Mouse (Mus musculus) G1E (cell line): ENCODE measurements at regions not wholly inside any gene's neighbourhood (a gene's known extent, or its start where the extent isn't known, plus 50 kb on each side); places are given as distances from the start of the nearest gene placed in this dataset.

ENCODE experiments used
- ATAC-seq: 2 replicates; pipeline ENCODE4 v1.8.0; 2016; ENCODE audit warnings: mild to moderate bottlenecking; ENCODE audit not compliant: insufficient number of reproducible peaks, poor library complexity, low FRiP score, severe bottlenecking; ENCODE audit errors: extremely low read depth
- DNase-seq: peaks from one replicate; pipeline ENCODE4 v3.0.0; 2012; ENCODE audit warnings: low spot score
- H3K27me3 ChIP-seq: 2 replicates; pipeline ENCODE4 v1.6.1; 2012; ENCODE audit warnings: mild to moderate bottlenecking, low read length, inconsistent platforms; ENCODE audit not compliant: insufficient read depth
- H3K36me3 ChIP-seq: replicated peaks from 2 replicates; pipeline ENCODE3; 2012; ENCODE audit warnings: mild to moderate bottlenecking, inconsistent platforms
- H3K4me1 ChIP-seq: 2 replicates; pipeline ENCODE4 v1.6.1; 2012; ENCODE audit warnings: low read depth, low read length, inconsistent platforms, mixed read lengths; ENCODE audit not compliant: insufficient read depth
- H3K4me3 ChIP-seq: 2 replicates; pipeline ENCODE4 v1.5.1; 2012; ENCODE audit warnings: low read depth, mild to moderate bottlenecking, inconsistent platforms, low read length, moderate library complexity, mixed read lengths
- H3K9me3 ChIP-seq: replicated peaks from 2 replicates; pipeline ENCODE4 v1.6.1; 2012; ENCODE audit warnings: inconsistent platforms
- CTCF ChIP-seq: IDR thresholded peaks from 2 replicates; pipeline ENCODE4 v1.5.1; 2012; ENCODE audit warnings: low read depth, low read length, inconsistent platforms, mixed read lengths
- GATA1 ChIP-seq: IDR thresholded peaks from 2 replicates; pipeline ENCODE4 v1.6.1; 2012; ENCODE audit warnings: borderline replicate concordance, low read length, inconsistent platforms, mixed read lengths
- GATA2 ChIP-seq: IDR thresholded peaks from 2 replicates; pipeline ENCODE4 v1.6.1; 2012; ENCODE audit warnings: low read depth, low read length, inconsistent platforms, borderline replicate concordance
- POLR2AphosphoS5 ChIP-seq: IDR thresholded peaks from 2 replicates; pipeline ENCODE4 v1.6.1; 2012; ENCODE audit warnings: low read depth, low read length, inconsistent platforms; ENCODE audit not compliant: insufficient replicate concordance
- TAL1 ChIP-seq: conservative IDR thresholded peaks from 2 replicates; pipeline ENCODE4 v1.6.1; 2012; ENCODE audit warnings: low read depth, low read length, inconsistent platforms, mixed read lengths

DNA sequence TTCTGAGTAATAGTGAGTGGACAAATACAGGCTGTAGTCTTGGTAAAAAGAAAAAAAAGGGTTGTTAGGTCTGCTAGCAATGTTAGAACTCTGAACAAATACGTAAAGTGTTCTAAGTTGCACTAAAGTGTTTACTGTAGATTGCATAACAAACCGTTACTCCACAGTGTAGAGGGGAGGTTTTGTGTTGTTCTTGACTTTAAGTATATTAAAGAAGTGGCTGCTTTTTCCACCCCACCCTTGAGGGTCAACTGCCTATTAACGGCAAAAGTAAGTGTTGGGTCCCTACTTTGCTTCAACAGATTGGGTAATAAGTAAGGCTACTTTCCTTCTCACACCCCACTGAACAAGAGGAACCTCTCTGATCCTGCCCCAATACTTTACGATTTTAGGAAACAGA, 323.9 kb upstream of the Btbd3 start:
- Histone ChIP-seq H3K36me3 (no peaks in the 10 kb centered on the region), H3K27me3 (no peaks in the 10 kb centered on the region), H3K9me3 (0 out of 2 replicates have a peak, but pooled peaks cover under 1% of the 10 kb centered on the region), H3K4me3 (no peak overlapping the region), H3K4me1 (no peaks in the 10 kb centered on the region)
- TF ChIP-seq GATA2 (no peak), CTCF (no peak), TAL1 (no peak), GATA1 (no peak), POLR2AphosphoS5 (no peak)
- ATAC-seq (no peak), DNase-seq (no peak)

DNA sequence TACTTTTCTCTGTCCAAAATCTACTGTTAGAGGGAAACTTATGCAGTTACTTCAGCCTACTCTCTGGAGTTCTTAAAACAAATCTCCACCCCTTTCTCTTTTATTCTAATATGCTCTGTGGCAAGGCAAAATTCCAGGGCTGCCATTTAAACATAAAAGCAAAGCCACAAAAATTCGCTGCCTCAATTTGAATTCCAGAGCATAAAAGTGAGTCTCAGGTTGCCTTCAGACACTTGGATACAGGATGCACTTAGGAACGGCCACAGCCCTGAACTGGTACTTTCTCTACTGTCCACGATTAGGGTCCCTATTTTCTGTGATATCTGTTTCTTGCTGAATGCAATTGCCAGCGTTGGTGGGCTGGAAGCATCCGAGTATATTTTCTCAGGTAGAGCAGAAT, 330.9 kb upstream of the Btbd3 start:
- no peak for TF ChIP-seq CTCF
- no peak for TF ChIP-seq GATA1
- no peak for TF ChIP-seq TAL1
- no peak for TF ChIP-seq POLR2AphosphoS5
- TF ChIP-seq GATA2, result no peak
- no peaks in the 10 kb centered on the region for H3K4me1 ChIP-seq
- no peaks in the 10 kb centered on the region for H3K27me3 ChIP-seq
- H3K36me3 ChIP-seq, result no peaks in the 10 kb centered on the region
- H3K9me3 ChIP-seq, result no peaks in the 10 kb centered on the region
- H3K4me3 ChIP-seq, result no peak overlapping the region
- no peak for DNase-seq
- no peak for ATAC-seq

DNA sequence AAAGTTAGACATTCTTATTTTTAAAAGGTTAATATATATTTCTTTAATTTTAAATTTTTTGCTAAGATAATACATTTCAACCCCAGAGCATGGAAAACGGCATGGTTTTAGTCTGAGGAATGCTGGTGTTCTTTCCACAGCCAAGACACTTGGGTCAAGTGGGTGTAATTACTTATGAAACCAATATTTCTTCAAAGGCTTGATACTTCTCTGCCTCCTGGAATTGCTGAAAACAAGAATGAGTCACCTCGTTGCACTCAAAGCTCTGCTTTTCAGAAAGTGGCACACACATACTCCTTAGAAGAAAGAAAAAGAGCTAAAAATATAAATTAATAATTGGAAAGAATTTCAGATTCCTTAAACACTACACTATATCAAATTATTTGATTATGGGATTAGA, 331.8 kb upstream of the Btbd3 start:
- TF ChIP-seq GATA1 (no peak), POLR2AphosphoS5 (no peak), TAL1 (no peak), CTCF (no peak), GATA2 (no peak)
- no peaks in the 10 kb centered on the region for H3K9me3 ChIP-seq

DNA sequence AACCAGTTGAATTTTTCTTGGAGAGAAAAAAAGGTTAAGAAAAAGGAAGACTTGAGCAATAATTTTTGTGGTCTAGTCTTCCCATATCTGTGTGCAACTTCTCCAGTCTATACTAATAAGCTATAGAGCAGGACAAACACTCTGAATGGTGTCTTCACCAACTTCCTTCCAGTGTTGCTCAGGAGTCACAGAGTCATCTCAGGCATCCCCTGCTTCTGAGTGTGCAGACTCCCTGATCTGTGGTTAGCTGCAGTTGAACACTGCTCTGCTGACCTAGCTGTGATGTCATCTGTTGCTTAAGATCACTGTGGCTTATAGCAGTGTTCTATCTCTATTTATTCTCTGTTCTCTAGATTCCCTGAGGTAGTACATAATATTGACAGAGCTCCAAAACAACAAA, 357.9 kb upstream of the Btbd3 start:
- DNase-seq (no peak), ATAC-seq (no peak)
- Histone ChIP-seq H3K9me3 (0 out of 2 replicates have a peak, but pooled peaks cover 3% of the 10 kb centered on the region), H3K4me3 (no peak overlapping the region), H3K4me1 (no peaks in the 10 kb centered on the region), H3K36me3 (no peaks in the 10 kb centered on the region), H3K27me3 (no peaks in the 10 kb centered on the region)
- TF ChIP-seq POLR2AphosphoS5 (no peak), GATA2 (no peak), CTCF (no peak)

More for the DNA sequence above, 331.8 kb upstream of the Btbd3 start:
- no peaks in the 10 kb centered on the region for H3K36me3 ChIP-seq
- no peak for DNase-seq
- H3K4me3 ChIP-seq, result no peak overlapping the region
- H3K4me1 ChIP-seq, result no peaks in the 10 kb centered on the region
- H3K27me3 ChIP-seq, result no peaks in the 10 kb centered on the region
- no peak for ATAC-seq

DNA sequence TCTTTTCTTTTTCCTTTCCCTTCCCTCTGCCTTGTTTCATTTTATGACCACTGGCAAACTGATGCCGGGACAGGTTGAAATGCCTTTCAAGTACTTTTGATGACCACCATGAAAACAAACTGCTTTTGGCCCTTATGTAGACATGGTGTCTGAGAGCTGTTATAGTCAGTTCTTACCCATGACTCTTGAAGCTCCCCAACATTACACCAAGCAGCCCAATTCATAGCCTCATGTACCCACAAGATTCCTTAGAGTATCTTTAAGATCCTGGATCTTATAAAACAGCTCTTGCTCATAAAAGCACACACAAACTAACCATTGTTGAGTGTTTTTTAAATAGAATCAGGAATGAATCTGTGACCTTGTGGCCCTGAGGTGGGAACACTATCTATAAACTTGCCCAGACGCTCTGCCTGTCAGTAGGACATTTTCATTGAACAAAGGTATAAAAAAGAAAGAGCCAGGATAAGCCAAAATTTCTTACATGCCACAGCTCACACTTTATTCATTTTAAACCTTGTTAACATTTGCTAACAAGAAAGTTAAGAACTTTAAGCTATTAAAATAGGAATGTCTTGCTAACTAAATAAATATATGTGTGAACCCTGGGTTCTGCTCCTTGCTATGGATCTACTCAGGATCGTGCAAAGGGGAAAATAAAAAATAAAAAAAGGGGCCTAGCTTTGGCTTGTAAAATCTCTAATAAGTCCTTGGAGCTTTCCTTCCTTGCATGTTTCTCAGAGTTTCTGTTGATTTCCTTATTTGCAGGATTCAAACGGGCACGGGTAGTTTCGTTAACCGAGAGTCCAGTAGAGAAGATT, 375.9 kb upstream of the Btbd3 start:
- TF ChIP-seq GATA1, result no peak
- no peak for TF ChIP-seq POLR2AphosphoS5
- H3K9me3 ChIP-seq, result no peaks in the 10 kb centered on the region; the same call in 1 of the 2 replicates
- no peaks in the 10 kb centered on the region for H3K36me3 ChIP-seq
- ATAC-seq, result no peak
- no peak overlapping the region for H3K4me3 ChIP-seq
- no peak for DNase-seq
- H3K4me1 ChIP-seq, result no peaks in the 10 kb centered on the region
- H3K27me3 ChIP-seq, result no peaks in the 10 kb centered on the region

DNA sequence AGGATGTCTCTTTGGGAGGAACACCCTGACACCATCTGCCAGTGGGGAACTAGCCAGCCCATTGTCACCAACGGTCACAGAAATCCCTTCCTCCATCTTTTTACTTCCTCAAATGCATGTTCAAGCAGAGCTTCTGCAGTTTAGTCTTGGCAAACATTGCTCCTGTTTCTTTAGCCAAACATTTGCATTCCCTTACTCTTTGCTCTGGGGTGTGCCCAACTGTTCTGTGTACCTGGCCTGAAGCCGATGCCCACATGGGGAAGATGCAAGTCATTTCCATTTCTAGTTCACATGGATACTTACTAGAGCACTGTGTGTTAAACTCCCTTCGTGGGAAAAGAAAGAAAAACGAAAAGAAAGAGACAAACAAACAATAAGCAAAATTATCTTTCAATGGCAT, 386.7 kb upstream of the Btbd3 start:
- ATAC-seq, result no peak
- Histone ChIP-seq H3K4me3 (no peak overlapping the region), H3K9me3 (peaks cover 5% of the 10 kb centered on the region), H3K27me3 (no peaks in the 10 kb centered on the region), H3K36me3 (no peaks in the 10 kb centered on the region), H3K4me1 (no peaks in the 10 kb centered on the region)
- TF ChIP-seq GATA1 (no peak), POLR2AphosphoS5 (no peak)
- no peak for DNase-seq

DNA sequence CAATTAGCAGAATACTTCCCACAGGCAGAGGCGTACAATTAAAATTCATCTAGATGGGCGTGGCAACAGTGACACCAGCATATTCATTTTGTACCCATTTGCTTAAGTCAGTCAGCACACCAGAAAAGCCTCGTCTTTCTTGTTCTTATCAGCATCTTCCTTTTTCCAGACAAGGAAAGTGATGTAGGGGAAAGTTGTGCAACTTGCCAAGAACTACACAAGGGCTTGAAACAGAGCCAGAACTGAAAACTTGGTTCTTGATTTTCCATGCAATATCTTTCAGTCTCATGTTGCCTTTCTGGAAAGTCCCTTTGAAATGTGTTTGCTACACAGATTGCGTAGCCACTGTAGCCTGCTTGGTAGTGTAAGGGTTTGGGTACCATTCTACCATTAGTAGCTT, 401.9 kb upstream of the Btbd3 start:
- Histone ChIP-seq H3K4me1 (no peaks in the 10 kb centered on the region), H3K4me3 (no peak overlapping the region), H3K27me3 (no peaks in the 10 kb centered on the region), H3K9me3 (peaks cover 4% of the 10 kb centered on the region; the same call in 1 of the 2 replicates), H3K36me3 (no peaks in the 10 kb centered on the region)
- DNase-seq (no peak), ATAC-seq (no peak)
- TF ChIP-seq CTCF (no peak), GATA1 (no peak), GATA2 (no peak), TAL1 (no peak), POLR2AphosphoS5 (no peak)
